Comparison of ENCODE assay signal across 8 mouse cellular contexts in the genomic region with DNA sequence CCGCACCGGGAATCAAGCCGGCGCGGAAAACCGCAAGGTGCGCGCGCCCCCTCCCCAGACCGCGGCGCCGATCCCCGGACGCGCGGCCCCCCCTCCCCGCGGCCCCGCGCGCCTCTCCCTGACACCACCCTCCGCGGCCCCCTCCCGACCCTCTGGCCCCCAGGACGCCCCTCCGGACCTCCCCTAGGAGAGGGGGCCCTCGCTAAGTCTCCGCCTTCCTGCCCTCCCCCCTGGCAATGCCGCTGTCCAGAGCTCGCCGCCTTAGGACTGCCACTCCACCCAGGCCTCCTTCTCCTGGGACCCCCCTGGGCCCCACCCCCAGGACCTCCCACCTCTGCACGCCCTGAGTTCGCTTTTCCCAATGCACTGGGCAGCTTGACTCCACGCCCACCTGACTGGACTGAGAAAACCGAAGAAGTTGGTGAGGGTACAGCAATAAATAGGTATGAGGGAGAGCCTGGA. TPM values are rescaled to one million over a fixed set of nuclear protein-coding genes. Genes with fewer than 3 reads are reported as not detected.
DNase-seq lines count a peak whose midpoint lies in the region; ATAC-seq and TF ChIP-seq lines count a peak whose summit lies in the region.

TSS of gene Gm42517 (minus strand) at position 52 of the 462 bp plus-strand sequence.

- no peak for TF ChIP-seq EP300 in liver, embryonic 14.5 days (IDR thresholded peaks at IDR 0.05; ENCODE audit: low read depth)

- peaks cover 29% of the 10 kb centered on the region for H3K4me1 ChIP-seq in kidney, postnatal 0 days (replicated peaks; ENCODE audit: insufficient read depth, low read length)
- peaks cover 27% of the 10 kb centered on the region for H3K4me1 ChIP-seq in embryonic facial prominence, embryonic 10.5 days
- H3K4me1 ChIP-seq in hindbrain, embryonic 14.5 days (replicated peaks; ENCODE audit: control insufficient read depth, insufficient read depth, low read length): peaks cover 24% of the 10 kb centered on the region
- no peaks in the 10 kb centered on the region for H3K4me1 ChIP-seq in liver, embryonic 14.5 days (replicated peaks; ENCODE audit: control insufficient read depth in 2 of 2, insufficient read depth in 2 of 2, low read length in 1 of 2)
- H3K4me1 ChIP-seq in stomach, embryonic 16.5 days (ENCODE audit: control insufficient read depth, insufficient read depth, low read length): peaks cover 20% of the 10 kb centered on the region

- H3K4me3 ChIP-seq in kidney, postnatal 0 days (replicated peaks; ENCODE audit: low read depth, low read length): peak within 1 kb of the TSS; percentile 48
- H3K4me3 ChIP-seq in embryonic facial prominence, embryonic 10.5 days: peak within 1 kb of the TSS; percentile 63
- peak within 1 kb of the TSS; percentile 62 for H3K4me3 ChIP-seq in hindbrain, embryonic 14.5 days (replicated peaks; ENCODE audit: low read length)
- peak within 1 kb of the TSS; percentile 3 to 50 for H3K4me3 ChIP-seq in liver, embryonic 14.5 days (ENCODE audit: insufficient read depth in 1 of 2, low read depth in 2 of 2, low read length in 2 of 2)
- H3K4me3 ChIP-seq in stomach, embryonic 16.5 days (replicated peaks; ENCODE audit: low read length): peak within 1 kb of the TSS; percentile 56

- no peaks in the 10 kb centered on the region for H3K9me3 ChIP-seq in kidney, postnatal 0 days (replicated peaks; ENCODE audit: low read length)
- H3K9me3 ChIP-seq in embryonic facial prominence, embryonic 10.5 days: no peaks in the 10 kb centered on the region
- H3K9me3 ChIP-seq in hindbrain, embryonic 14.5 days (ENCODE audit: control insufficient read depth, low read length): no peaks in the 10 kb centered on the region
- no peaks in the 10 kb centered on the region for H3K9me3 ChIP-seq in liver, embryonic 14.5 days (ENCODE audit: control insufficient read depth, low read length)
- H3K9me3 ChIP-seq in stomach, embryonic 16.5 days (replicated peaks; ENCODE audit: control insufficient read depth, low read length): no peaks in the 10 kb centered on the region

- ATAC-seq in kidney, postnatal 0 days (replicated peaks; ENCODE audit: low FRiP score, low read depth): 0 out of 2 replicates have a peak, but pooled peaks have one; percentile 34
- ATAC-seq in hindbrain, embryonic 14.5 days (ENCODE audit: low FRiP score): peak; percentile 38
- ATAC-seq in liver, embryonic 14.5 days (ENCODE audit: insufficient read depth): no peak
- ATAC-seq in stomach, embryonic 16.5 days (ENCODE audit: insufficient read depth, low FRiP score): peak; percentile 46; the same call in 1 of the 2 replicates

- TF ChIP-seq CTCF in kidney, postnatal 0 days (IDR thresholded peaks at IDR 0.05; ENCODE audit: low read depth): no peak
- TF ChIP-seq CTCF in liver, embryonic 14.5 days (IDR thresholded peaks at IDR 0.05; ENCODE audit: low read depth): no peak

- no peak within 1 kb of the TSS for H3K27ac ChIP-seq in kidney, postnatal 0 days
- H3K27ac ChIP-seq in embryonic facial prominence, embryonic 10.5 days (replicated peaks): 0 out of 2 replicates have a peak within 1 kb of the TSS, but pooled peaks have one; percentile 44
- no peak within 1 kb of the TSS for H3K27ac ChIP-seq in hindbrain, embryonic 14.5 days
- no peak within 1 kb of the TSS for H3K27ac ChIP-seq in liver, embryonic 14.5 days
- H3K27ac ChIP-seq in stomach, embryonic 16.5 days (ENCODE audit: low read length): no peak within 1 kb of the TSS

- peaks cover 86% of the 10 kb centered on the region for H3K27me3 ChIP-seq in kidney, postnatal 0 days (ENCODE audit: insufficient read depth, low read length)
- peaks cover 100% of the 10 kb centered on the region for H3K27me3 ChIP-seq in embryonic facial prominence, embryonic 10.5 days (replicated peaks; ENCODE audit: low read depth, poor library complexity, severe bottlenecking)
- peaks cover 95% of the 10 kb centered on the region for H3K27me3 ChIP-seq in hindbrain, embryonic 14.5 days (ENCODE audit: control insufficient read depth, insufficient read depth, low read length)
- peaks cover 88% of the 10 kb centered on the region for H3K27me3 ChIP-seq in liver, embryonic 14.5 days (ENCODE audit: control insufficient read depth, insufficient read depth, low read length)
- peaks cover 91% of the 10 kb centered on the region for H3K27me3 ChIP-seq in stomach, embryonic 16.5 days (ENCODE audit: control insufficient read depth, insufficient read depth, low read length)

- 0% methylated on average over 15 of the region's 36 CpGs for WGBS in kidney, postnatal 0 days
- 2% methylated on average over 30 of the region's 36 CpGs for WGBS in embryonic facial prominence, embryonic 10.5 days
- 3% methylated on average over 25 of the region's 36 CpGs for WGBS in hindbrain, embryonic 14.5 days
- 2% methylated on average over 33 of the region's 36 CpGs for whole genome bisulfite sequencing in liver, embryonic 14.5 days (ENCODE audit: insufficient replicate concordance)
- WGBS in stomach, embryonic 16.5 days: 1% methylated on average over 32 of the region's 36 CpGs

- peak within 1 kb of the TSS; percentile 94 for H3K4me2 ChIP-seq in kidney, postnatal 0 days (ENCODE audit: low read length)
- H3K4me2 ChIP-seq in hindbrain, embryonic 14.5 days (replicated peaks): peak within 1 kb of the TSS; percentile 90
- peak within 1 kb of the TSS; percentile 58 for H3K4me2 ChIP-seq in liver, embryonic 14.5 days (ENCODE audit: low read depth)
- peak within 1 kb of the TSS; percentile 97 for H3K4me2 ChIP-seq in stomach, embryonic 16.5 days (ENCODE audit: low read depth, low read length)

- peak; percentile 2 for DNase-seq in kidney, postnatal 0 days (ENCODE audit: low spot score)
- DNase-seq in kidney, adult 8-10 months: no peak
- peak; percentile 14 for DNase-seq in Muller cell, postnatal 12 days (ENCODE audit: inconsistent ontology term)
- DNase-seq in embryonic facial prominence, embryonic 10.5 days (ENCODE audit: low spot score): peak; percentile 47
- no peak for DNase-seq in hindbrain, embryonic 14.5 days (ENCODE audit: low spot score)
- no peak for DNase-seq in liver, embryonic 14.5 days (ENCODE audit: low read depth in 3 of 3, low spot score in 3 of 3)
- DNase-seq in T-cell, adult 2 months (ENCODE audit: low spot score): no peak

- H3K36me3 ChIP-seq in kidney, postnatal 0 days (ENCODE audit: insufficient read depth, low read length): no peaks in the 10 kb centered on the region
- no peaks in the 10 kb centered on the region for H3K36me3 ChIP-seq in embryonic facial prominence, embryonic 10.5 days (replicated peaks)
- no peaks in the 10 kb centered on the region for H3K36me3 ChIP-seq in hindbrain, embryonic 14.5 days (replicated peaks; ENCODE audit: control insufficient read depth, insufficient read depth)
- H3K36me3 ChIP-seq in liver, embryonic 14.5 days (replicated peaks; ENCODE audit: control insufficient read depth, insufficient read depth, low read depth): no peaks in the 10 kb centered on the region
- no peaks in the 10 kb centered on the region for H3K36me3 ChIP-seq in stomach, embryonic 16.5 days (ENCODE audit: control insufficient read depth, insufficient read depth, low read length)

- H3K9ac ChIP-seq in kidney, postnatal 0 days (ENCODE audit: low read depth, low read length): peak within 1 kb of the TSS; percentile 49
- H3K9ac ChIP-seq in hindbrain, embryonic 14.5 days: peak within 1 kb of the TSS; percentile 73
- H3K9ac ChIP-seq in liver, embryonic 14.5 days (replicated peaks): no peak within 1 kb of the TSS
- peak within 1 kb of the TSS; percentile 52 for H3K9ac ChIP-seq in stomach, embryonic 16.5 days (ENCODE audit: low read length)

RNA-seq across cellular contexts. Expression of gene Gm42517, which starts in this region (rescaled TPM):
- polyA plus RNA-seq in kidney, postnatal 0 days (2015; fragmentation: Nextera tagmentation; extraction: Ambion mirVana): 0.09 and 0.11 TPM in 2 replicates
- polyA plus RNA-seq in embryonic facial prominence, embryonic 10.5 days (2016; fragmentation: Nextera tagmentation; extraction: Ambion mirVana): not detected in 2 replicates
- polyA plus RNA-seq in hindbrain, embryonic 14.5 days (2014; fragmentation: Nextera tagmentation; extraction: Ambion mirVana): 4.3 and 6.1 TPM in 2 replicates
- 0.19 and 0.20 TPM in 2 replicates for polyA plus RNA-seq in liver, embryonic 14.5 days (2012; rRNA removed)
- 0.10 TPM in 1 of 2 replicates, not detected in the other for polyA plus RNA-seq in liver, embryonic 14.5 days (2014; fragmentation: Nextera tagmentation; extraction: Ambion mirVana)
- polyA plus RNA-seq in stomach, embryonic 16.5 days (2015; fragmentation: Nextera tagmentation; extraction: Ambion mirVana): 0.12 TPM in 1 of 2 replicates, not detected in the other

Comparison
In these comparisons a context has a peak if more than half of its experiments do, and no peak if none do; other contexts are left out.
1. Peak in DNase-seq, ATAC-seq, H3K4me3 ChIP-seq, H3K9ac ChIP-seq and H3K4me2 ChIP-seq in kidney, postnatal 0 days; RNA of the gene not detected or under 1 TPM.
2. Peak in DNase-seq, H3K4me3 ChIP-seq and H3K27ac ChIP-seq in embryonic facial prominence, embryonic 10.5 days; RNA of the gene not detected or under 1 TPM.
3. Peak in ATAC-seq, H3K4me3 ChIP-seq, H3K9ac ChIP-seq and H3K4me2 ChIP-seq in stomach, embryonic 16.5 days; RNA of the gene not detected or under 1 TPM.